Mouse (Mus musculus) heart, postnatal 10 days (tissue): ENCODE data around the gene Cmya5. TPM values are rescaled to one million over a fixed set of nuclear protein-coding genes. Genes with fewer than 3 reads are reported as not detected.
A peak's percentile ranks its signal among the peaks of the same experiment; 100 is the strongest.
"Not testable (repeated sequence)": the region's sequence is repeated elsewhere in the genome, so short reads cannot be mapped to it uniquely, and the experiment has no call there.

Source experiments
- DNase-seq, 2 experiments: peaks; one replicate each; pipeline ENCODE4 v3.0.0; 2021
- intact Hi-C: fragments of 180-260 bp; cut with DNase I; formaldehyde crosslinking; loops from one replicate; pipeline ENCODE4 v1.15.1; 2025
- total RNA-seq, 2 experiments: library from RNA; stranded (reverse); gene quantifications; 2 replicates each; pipeline ENCODE4 v1.2.3; 2021

Cmya5 gene
- total RNA-seq, 2 experiments from 2014 or later, result 118 to 123 TPM

- no peak for DNase-seq
- intact Hi-C loops, result no loop called here
Observed at GRCm38 (mm10) chr13:93128111-93128860, 16.2 kb downstream of the Cmya5 start.

- no peak for DNase-seq
Observed at GRCm38 (mm10) chr13:93122321-93122720, 22.2 kb downstream of the Cmya5 start.

GRCm38 (mm10) chr13:93117241-93117640 lies 27.3 kb downstream of the Cmya5 start:
- DNase-seq, result no peak
- intact Hi-C loops, result no loop called here

More at GRCm38 (mm10) chr13:93122321-93122720, 22.2 kb downstream of the Cmya5 start:
- intact Hi-C loops, result no loop called here

- DNase-seq, result no peak
Observed at GRCm38 (mm10) chr13:93102340-93103090, 42.0 kb downstream of the Cmya5 start.

GRCm38 (mm10) chr13:93098596-93098995 lies 45.9 kb downstream of the Cmya5 start:
- no peak for DNase-seq
- intact Hi-C loops, result no loop called here

More at GRCm38 (mm10) chr13:93102340-93103090, 42.0 kb downstream of the Cmya5 start:
- intact Hi-C loops, result no loop called here

GRCm38 (mm10) chr13:93096643-93097042 lies 47.9 kb downstream of the Cmya5 start:
- intact Hi-C loops, result no loop called here

GRCm38 (mm10) chr13:93095097-93095791 lies 49.3 kb downstream of the Cmya5 start:
- no peak for DNase-seq
- intact Hi-C loops, result no loop called here

More at GRCm38 (mm10) chr13:93096643-93097042, 47.9 kb downstream of the Cmya5 start:
- DNase-seq, result no peak

GRCm38 (mm10) chr13:93094204-93094935 lies 50.2 kb downstream of the Cmya5 start:
- no peak for DNase-seq
- intact Hi-C loops, result loop anchor here (5.0 kb wide), 1 partner anchor 148 kb away; no protein-coding TSS in a partner anchor

- no peak for DNase-seq
- intact Hi-C loops, result loop anchor here (5.0 kb wide), 1 partner anchor 149 kb away; no protein-coding TSS in a partner anchor
Observed at GRCm38 (mm10) chr13:93093697-93094096, 50.8 kb downstream of the Cmya5 start.

- intact Hi-C loops, result loop anchor here (5.0 kb wide), 1 partner anchor 149 kb away; no protein-coding TSS in a partner anchor
- DNase-seq, result no peak
Observed at GRCm38 (mm10) chr13:93092916-93093429, 51.6 kb downstream of the Cmya5 start.

GRCm38 (mm10) chr13:93091866-93092455 lies 52.6 kb downstream of the Cmya5 start:
- peak; percentile 61 to 69 for DNase-seq
- intact Hi-C loops, result loop anchor here (5.0 kb wide), 1 partner anchor 150 kb away; no protein-coding TSS in a partner anchor

- no peak for DNase-seq
- intact Hi-C loops, result loop anchor here (5.0 kb wide), 1 partner anchor 151 kb away; no protein-coding TSS in a partner anchor
Observed at GRCm38 (mm10) chr13:93091176-93091575, 53.3 kb downstream of the Cmya5 start.

- DNase-seq, result no peak
- intact Hi-C loops, result no loop called here
Observed at GRCm38 (mm10) chr13:93089481-93089880, 55.0 kb downstream of the Cmya5 start.

- intact Hi-C loops, result no loop called here
- DNase-seq, result no peak
Observed at GRCm38 (mm10) chr13:93085711-93086110, 58.8 kb downstream of the Cmya5 start.

GRCm38 (mm10) chr13:93082324-93082723 lies 62.2 kb downstream of the Cmya5 start:
- intact Hi-C loops, DNase-seq: not testable (repeated sequence)

- DNase-seq, result no peak
- intact Hi-C loops, result no loop called here
Observed at GRCm38 (mm10) chr13:93080859-93081258, 63.7 kb downstream of the Cmya5 start.

- DNase-seq, result no peak
- intact Hi-C loops, result no loop called here
Observed at GRCm38 (mm10) chr13:93074147-93074641, 70.3 kb downstream of the Cmya5 start.

- intact Hi-C loops, result no loop called here
- no peak for DNase-seq
Observed at GRCm38 (mm10) chr13:93073595-93073994, 70.9 kb downstream of the Cmya5 start.

GRCm38 (mm10) chr13:93072871-93073411 lies 71.6 kb downstream of the Cmya5 start:
- DNase-seq, result no peak
- intact Hi-C loops, result no loop called here
